Mouse (Mus musculus): ENCODE measurements around the gene Prcc.

Prcc gene

DNA sequence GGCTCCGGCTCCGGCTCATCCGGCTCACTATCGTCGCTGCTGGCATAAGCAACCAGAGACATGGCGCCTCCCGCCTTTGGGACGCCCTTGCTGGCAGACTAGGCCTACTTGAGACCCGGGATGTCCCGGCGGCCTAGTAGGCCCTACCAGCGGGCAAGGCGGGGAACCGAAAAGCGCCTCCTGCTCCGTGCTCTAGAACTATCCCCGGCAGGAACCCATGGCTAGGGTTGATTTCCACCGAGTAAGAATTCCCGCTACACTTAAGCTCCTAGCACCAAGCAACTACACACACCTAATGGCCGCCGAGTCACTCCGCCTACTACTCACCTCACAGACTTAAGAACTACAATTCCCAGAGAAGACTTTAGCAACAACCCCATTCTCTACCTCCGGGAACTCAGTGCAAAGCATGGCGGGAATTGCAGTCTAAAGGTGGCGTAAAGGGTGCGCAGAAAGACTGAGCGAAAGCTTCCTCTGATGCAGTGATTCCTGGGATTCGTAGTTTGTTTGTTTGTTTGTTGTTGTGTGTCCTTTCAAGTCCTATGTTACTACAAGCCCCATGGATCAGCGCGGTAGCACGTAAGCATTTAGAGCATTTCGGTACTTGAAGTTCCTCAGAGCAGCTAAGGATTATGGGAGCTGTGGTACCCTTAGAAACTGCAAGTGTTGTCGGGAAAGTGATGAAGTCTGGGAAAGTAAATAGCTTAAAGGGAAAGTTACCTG is at the start of gene Prcc:
TSS of gene Prcc (minus strand) at position 328 of the 723 bp plus-strand sequence.
- in situ Hi-C loops (cut with MboI; ENCODE audit: low sequenced_read_pairs): no loop called here

DNA sequence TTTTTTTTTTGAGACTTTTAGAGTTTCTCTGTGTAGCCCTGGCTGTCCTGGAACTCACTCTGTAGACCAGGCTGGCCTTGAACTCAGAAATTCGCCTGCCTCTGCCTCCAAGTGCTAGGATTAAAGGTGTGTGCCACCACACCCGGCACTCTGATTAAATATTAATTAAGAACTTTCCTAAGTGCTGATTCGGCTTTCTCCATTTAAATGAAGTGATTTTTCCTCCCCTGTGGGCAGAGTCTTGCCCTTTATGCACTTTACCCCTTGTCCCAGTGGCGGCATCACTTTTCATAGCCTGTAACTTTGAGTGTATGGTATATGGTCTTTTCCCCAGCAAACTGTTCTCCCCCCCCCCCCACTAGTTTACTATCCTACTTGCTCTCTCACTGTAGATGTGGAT is 49.8 kb upstream of the Prcc start:
- in situ Hi-C loops (cut with MboI; ENCODE audit: low sequenced_read_pairs): no loop called here

DNA sequence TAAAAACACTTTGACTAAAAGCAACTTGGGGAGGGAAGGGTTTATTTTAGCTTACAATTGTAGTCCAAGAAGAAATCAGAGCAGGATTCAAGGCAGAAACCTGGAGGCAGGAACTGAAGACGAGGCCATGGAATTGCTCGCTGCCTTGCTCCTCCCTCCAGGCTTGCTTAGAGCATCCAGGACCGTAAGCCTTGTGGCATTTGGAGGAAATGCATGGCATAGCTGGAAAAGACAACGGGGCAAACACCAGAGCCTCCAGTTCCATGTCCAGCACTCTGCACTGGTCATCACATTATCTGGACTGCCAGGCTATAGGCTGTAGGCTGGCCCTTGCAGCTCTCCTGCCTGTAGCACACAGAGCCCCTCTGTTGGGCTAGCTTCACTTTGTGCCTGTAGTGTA is 49.1 kb upstream of the Prcc start:
- in situ Hi-C loops (cut with MboI; ENCODE audit: low sequenced_read_pairs): no loop called here

DNA sequence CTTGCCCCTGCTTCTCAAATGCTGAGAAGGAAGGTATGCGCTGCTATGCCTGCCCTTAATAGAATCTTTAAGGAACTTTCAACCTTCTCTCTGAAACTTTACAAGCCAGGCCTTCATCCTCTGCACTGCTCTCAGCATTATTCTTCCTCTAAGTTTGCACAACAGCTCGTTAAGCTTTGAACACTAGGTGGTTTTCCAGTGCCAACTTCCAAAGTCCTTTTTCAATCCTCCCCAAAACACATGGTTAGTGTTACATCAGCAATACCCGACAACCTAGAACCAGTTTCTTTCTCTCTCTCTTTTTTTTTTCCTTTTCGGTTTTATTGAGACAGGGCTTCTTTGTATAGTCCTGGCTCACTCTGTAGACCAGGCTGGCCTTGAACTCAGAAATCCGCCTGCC is 48.6 kb upstream of the Prcc start:
- in situ Hi-C loops (cut with MboI; ENCODE audit: low sequenced_read_pairs): no loop called here

DNA sequence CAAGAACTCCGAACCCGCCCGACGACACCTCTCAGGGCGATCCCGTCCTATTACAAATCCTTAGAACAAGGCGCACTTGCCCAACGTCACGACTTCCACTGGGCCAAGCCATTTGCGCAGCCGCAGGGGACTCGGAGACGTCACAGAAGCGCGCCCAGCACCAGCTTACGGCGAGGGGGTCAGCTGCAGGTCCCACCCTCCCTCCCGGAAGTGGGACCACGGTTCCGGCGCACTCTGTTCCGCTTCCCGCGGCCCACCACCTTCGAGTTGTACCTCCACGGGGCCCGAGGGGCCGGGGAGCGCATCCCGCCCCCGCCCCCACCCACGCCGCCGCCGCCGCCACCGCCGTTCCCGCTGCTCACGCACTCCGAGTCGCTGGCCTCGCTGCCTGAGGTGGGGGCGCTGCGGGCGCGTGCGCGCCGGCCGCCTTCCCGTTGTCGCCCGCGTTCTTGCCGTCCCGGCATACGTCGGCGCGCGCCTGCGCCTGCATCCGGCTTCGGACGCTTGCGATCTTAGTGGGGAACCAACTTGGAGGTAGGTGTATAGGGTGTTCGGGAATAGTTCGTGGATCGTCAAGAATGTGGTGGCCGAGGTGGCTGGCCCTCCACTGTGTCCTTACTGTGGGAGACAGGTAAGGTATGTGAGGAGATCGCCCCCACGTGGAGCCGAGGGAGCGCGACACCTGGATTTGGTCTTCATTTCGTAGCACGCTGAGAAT is 44.8 kb upstream of the Prcc start, which contains the start of the genes Isg20l2 and Rrnad1:
TSS of gene Isg20l2 (plus strand) at position 237 of the 718 bp plus-strand sequence.
TSS of gene Rrnad1 (minus strand) at position 640 of the 718 bp plus-strand sequence.
- in situ Hi-C loops (cut with MboI; ENCODE audit: low sequenced_read_pairs): no loop called here

DNA sequence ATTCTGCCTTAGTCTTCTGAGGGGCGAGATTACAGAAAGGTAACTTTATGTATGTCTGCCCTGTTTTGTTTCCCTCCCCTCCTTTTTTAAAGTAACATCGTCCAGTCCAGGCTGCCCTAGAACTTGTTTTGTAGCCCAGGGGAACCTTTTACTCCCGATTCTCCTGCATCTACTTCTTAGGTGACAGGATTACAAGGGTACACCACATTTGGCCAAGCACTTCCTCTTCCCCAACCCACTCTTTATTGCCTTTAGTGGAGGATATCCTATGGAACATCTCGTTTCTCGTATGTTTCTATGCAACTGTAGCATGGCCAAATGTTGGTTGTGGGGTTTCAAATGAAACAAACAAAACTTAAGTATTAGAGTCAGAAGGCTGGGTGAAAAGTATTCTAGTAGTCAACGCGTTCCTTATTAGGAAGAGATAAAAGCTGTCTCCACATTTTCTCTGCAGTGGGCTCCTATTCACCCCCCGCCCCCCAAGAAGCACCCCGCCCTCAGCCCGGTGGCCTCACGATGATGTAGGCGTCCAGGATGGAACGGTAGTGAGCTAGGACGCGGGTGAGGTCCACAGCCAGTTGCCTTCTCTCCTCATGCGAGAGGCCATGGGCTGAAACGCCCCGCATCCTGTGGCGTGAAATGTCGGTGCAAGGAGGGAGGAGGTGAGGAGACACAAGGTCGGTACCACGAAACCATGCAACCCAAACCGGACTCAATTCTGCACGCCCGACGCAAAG is 44.1 kb upstream of the Prcc start:
- in situ Hi-C loops (cut with MboI; ENCODE audit: low sequenced_read_pairs): no loop called here

DNA sequence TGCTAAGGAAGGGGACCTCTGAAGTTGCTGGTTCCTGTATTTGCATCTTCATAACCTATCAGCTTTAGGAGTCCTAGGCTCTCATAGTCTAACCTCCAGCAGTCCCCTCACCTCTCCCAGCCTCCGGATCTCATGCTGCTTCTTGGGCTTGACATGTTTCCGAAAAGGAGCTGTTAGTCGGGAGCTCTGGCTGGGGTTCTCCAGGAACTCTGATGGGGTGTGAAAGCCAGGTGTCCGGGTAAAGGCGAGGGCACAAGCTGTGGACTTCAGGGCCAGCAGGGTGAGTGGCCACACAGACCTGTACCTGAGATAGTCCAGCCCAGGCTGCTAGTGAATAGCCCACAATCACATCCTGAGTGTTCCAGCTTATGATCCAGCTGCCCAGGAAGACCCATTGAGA is 42.0 kb upstream of the Prcc start:
- in situ Hi-C loops (cut with MboI; ENCODE audit: low sequenced_read_pairs): no loop called here

DNA sequence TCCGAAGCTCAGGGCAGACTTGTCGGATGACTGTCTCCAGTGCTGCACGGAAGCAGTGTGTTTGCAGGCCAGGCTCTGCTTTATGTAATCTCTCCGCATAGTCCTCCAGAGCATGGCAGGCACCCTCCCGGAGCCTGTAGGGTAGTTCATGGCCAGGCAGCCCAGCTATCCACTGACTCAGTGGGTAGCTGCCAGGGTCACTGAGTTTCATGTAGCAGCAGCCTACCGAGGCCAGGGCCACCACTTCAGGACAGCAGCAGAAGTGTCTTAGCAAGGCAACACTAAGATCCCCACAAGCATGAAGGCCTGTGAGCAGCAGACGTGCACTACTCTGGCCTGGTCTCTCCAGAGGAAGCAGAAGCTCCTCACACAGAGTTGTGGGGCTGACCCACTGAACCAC is 39.6 kb upstream of the Prcc start:
- in situ Hi-C loops (cut with MboI; ENCODE audit: low sequenced_read_pairs): no loop called here

DNA sequence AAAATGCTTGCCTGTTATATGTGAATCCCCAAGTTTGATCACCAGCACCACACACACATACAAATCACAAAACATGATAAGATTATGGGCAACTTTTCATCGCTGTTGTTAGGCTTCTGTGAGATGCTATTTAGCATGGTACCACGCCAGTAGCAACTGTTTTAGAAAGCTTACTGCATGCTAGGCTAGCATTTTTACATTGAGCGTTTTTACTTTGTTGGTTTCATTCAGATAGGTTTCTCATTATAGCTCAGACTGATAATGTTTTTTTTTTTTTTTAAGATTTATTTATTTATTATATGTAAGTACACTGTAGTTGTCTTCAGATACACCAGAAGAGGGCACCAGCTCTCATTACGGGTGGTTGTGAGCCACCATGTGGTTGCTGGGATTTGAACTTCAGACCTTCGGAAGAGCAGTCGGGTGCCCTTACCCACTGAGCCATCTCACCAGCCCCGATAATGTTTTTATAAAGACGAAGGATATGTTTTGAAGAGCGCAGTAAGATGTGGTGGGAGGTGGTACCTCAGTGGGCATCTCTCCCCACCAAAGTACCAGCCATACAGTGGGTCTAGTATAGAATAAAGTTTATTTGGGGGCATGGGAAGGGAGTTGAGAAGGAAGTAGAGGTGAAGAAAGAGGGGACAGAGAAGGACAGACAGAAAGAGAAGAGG is 35.0 kb upstream of the Prcc start:
- in situ Hi-C loops (cut with MboI; ENCODE audit: low sequenced_read_pairs): no loop called here

DNA sequence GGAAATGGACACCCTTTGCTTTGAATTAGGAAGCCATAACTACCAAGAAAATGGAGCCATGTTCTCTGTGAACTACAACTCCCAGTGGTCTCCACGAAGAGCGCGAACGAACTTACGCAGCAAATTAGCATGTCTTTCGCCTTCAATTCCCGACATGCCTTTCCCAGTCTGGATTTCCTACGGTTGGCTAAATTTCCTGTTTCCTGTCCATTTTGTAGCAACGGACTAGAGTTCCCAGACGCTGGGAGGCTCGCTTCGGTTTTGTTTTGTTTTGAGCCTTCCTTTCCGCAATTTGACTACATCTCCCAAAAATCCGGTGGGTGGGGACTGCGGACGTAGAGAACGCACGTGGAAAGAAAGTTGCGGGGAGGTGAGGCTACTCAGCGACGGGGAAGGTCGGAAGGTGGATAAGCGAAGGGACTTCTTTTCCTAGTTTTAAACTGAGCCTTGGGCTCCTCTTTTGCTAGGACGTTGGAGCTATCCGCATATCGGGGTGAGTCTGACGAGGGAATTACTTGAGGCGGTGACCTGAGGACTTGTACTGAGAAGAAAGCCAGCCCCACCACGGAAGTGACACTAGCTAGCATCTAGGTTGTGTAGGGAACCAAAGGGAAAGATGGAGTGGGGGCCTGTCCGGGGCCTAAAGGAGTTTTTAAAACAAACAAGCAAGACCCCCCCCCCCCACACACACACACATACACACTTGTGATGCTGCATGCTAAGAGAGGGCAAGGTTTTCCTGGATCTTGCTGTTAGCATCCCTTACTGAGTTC is 34.1 kb upstream of the Prcc start, which contains the start of gene Mrpl24:
TSS of gene Mrpl24 (plus strand) at position 171 of the 773 bp plus-strand sequence.
- in situ Hi-C loops (cut with MboI; ENCODE audit: low sequenced_read_pairs): no loop called here

DNA sequence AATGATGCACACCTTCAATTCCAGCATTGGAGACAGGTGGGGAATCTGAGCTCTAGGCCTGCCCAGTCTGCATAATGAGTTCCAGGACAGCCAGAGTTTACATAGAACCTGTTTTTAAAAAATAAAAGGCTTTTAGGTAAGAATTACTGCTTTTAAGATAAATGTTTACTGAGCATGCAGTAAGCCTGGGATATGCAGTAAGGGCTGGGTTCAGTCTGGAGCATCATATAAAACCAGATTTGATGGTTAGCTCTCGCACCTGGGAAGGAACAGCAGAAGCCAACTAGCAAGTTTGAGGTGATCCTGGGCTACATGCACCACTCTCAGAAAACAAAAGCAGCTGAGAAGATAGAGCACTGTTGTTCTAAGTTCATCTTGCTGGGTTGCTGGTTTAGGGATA is 33.1 kb upstream of the Prcc start:
- in situ Hi-C loops (cut with MboI; ENCODE audit: low sequenced_read_pairs): no loop called here

DNA sequence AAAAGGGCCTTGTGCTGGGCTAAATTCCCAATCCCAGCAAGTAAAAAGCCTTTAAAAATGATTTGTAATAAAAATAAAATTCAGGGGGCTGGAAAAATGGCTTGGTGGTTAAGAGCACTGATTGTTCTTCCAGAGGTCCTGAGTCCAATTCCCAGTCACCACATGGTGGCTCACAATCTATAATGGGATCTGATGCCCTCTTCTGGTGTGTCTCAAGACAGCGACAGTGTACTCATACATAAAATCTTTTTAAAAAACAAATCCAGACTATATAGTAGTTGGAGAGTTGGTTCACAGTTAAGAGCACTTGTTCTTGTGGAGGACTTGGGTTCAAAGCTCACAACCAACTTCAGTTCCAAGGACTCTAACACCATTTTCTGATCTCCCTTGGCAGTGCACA is 31.6 kb upstream of the Prcc start:
- in situ Hi-C loops (cut with MboI; ENCODE audit: low sequenced_read_pairs): no loop called here

DNA sequence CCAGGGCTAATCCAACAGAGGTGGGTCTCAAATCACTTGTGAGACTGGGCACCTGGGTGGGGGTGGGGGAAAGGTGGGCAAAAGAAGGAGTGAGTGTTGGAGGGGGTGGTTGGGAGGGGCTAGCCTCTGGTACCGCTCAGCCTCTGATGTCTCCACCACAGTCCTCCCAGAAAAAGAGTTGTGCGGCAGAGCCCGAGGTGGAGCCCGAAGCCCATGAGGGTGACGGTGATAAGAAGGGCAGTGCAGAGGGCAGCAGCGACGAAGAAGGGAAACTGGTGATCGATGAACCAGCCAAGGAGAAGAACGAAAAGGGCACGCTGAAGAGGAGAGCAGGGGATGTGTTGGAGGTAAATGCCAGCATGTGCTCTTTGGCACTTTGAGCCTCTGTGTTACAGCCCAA is 28.5 kb upstream of the Prcc start:
- in situ Hi-C loops (cut with MboI; ENCODE audit: low sequenced_read_pairs): no loop called here

DNA sequence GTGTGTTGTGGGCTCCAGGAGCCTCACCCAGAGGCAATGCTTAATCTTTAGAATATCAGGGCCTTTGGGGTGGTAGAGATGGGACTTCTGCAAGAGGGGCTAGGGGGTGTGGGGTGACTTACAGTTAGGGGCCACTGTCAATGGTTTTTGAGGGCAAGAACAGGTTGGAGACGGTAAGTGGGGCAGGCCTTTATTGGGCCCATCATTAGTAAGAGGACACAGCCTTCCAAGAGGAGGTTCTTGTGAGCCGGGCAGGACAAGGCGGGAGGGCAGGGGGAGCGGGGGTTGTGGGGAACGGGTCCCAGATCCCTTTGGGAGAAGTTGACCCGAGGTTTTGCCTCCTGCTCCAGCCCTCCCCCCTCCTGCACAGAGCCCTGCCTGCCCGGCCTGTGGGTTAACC is 28.1 kb upstream of the Prcc start:
- in situ Hi-C loops (cut with MboI; ENCODE audit: low sequenced_read_pairs): no loop called here

DNA sequence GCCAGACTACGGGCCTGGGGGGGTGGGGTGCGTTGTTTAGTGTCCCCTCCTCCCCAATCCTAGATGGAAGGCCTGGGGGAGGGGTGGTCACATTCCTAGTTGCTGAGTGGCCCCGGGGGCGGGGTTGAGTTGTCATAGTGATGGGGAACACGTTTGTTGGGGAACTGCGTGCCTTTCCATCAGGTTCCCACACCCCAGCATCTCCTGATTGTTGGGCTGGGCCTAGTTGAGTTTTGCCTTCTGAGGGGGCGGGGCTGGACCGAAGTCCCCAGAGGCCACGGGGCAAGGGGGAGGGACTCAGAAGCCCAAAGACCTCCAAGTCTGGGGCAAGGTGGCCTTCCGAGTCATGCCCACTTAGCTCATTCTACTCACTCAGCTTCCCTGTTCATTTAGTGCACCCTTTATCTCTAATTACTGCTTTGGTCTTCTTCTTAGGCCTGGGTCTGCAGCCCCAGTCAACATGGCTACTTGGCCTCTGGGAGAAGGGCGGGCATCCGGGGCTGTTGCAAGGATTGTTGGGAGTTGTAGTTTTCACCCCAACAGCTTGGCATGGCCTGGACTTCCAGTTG is 25.2 kb upstream of the Prcc start:
- in situ Hi-C loops (cut with MboI; ENCODE audit: low sequenced_read_pairs): no loop called here

DNA sequence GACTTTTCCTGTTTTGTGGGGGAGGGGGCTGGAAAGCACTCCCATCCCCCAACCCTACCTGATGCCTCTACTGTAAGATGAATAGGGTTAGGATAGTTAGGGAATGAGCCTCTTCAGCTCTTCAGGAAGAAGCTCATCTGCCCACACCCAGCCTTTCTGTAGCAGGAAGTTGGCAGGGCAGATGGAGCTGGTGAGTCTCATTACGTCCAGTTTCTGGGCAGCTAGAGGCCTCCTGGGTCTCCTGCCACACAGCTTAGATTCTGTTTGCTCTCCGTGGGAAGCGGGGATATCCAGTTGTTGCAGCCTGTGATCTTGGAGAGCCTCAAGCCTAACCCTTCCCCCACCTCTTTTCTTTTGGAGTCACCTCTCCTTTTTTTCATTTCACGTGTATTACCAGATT is 24.5 kb upstream of the Prcc start:
- in situ Hi-C loops (cut with MboI; ENCODE audit: low sequenced_read_pairs): no loop called here

DNA sequence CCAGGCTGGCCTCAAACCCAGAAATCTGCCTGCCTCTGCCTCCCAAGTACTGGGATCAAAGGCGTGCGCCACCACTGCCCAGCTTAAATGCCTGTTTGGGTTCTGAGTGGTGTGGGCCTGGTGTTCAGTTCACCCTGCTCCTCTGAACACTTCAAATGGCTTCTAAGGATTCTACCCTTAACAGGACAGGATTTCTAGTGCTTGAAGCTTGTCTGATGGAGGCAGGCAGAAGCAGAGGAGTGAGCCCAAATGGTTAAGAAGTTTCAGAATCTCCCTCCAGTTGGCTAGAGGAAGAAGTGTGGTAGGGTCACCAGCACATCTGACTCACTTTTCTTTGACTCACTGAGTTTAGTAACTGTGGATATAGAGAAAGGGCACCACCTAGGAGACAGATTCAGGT is 24.0 kb upstream of the Prcc start:
- in situ Hi-C loops (cut with MboI; ENCODE audit: low sequenced_read_pairs): no loop called here

DNA sequence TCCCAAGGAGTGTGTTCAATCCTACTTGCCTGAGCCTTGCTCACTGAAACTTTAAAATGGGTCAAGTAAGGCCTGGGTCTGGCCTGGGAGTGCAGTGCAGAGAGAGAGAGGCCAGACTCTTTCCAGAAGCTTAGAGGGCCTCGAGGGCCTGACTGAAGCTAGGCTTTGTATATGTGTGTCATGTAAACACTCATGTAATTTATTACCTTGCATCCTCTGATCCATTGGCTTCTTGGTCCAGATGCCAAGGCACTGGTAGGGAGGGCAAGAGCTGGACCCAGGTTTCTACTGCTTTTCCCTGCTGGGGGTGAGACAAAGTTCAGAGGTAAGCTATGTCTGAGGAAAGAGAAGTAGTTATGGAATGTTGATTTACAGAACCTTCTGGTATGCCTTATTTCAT is 22.5 kb upstream of the Prcc start:
- in situ Hi-C loops (cut with MboI; ENCODE audit: low sequenced_read_pairs): no loop called here

DNA sequence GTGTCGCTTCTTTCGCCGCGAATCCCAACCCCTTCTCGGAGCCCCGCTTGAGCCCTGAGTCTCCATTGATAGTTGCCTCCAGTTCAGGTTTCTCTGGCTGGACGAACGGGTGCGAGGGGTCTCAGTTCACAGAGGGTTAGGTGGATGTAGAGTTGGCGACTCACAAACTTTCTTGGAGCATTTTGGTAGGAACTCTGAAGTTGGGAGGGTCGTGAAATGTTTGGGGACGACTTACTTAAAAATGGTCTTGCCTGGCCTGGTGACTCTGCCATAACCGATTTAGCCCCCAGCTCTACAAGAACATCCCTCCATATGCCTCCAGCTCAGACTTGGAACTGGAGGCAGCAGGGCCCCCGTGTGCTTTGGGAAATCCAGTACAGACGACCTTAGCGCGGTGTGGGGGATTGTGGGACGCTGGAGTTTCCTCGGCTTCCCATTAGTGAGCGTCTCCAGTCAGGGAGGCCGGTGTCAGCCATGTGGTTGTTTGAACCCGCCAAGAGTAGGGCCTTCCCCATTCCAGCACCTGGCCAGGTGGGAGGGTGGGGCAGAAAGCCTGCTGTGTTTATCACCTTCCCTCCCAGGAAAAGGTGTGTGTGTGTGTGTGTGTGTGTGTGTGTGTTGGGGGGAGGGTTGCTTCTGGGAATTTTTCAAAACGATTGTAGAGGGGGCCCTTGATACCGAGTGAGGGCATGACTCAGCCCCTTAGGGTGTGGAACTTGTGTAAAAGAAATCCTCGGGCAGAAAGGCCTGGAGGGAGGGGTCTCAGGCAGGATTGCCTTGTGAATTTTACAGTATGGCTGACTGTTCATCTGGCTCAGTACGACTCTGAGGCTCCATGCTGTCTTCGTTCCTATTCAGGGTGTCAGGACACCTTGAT is 21.8 kb upstream of the Prcc start:
- in situ Hi-C loops (cut with MboI; ENCODE audit: low sequenced_read_pairs): no loop called here

Data from CH12F3 (cell line).